Mouse (Mus musculus) midbrain, embryonic 14.5 days (tissue): Measurements from ENCODE around the gene Gm19684. TPM values are rescaled to one million over a fixed set of nuclear protein-coding genes. Genes with fewer than 3 reads are reported as not detected.
"Not testable (repeated sequence)": the region's sequence is repeated elsewhere in the genome, so short reads cannot be mapped to it uniquely, and the experiment has no call there.

ENCODE experiments used
- ATAC-seq: fragments of 200-750 bp; cut with Nextera tagmentation; 2 replicates; pipeline ENCODE4 v1.8.0; 2017; ENCODE audit warnings: moderate number of reproducible peaks, moderate library complexity; ENCODE audit not compliant: low FRiP score, low TSS enrichment
- DNase-seq: peaks from one replicate; pipeline ENCODE4 v3.0.0-alpha.2; 2015
- H3K27ac ChIP-seq: fragments of 300-500 bp; sonication (generic); replicated peaks from 2 replicates; pipeline ENCODE4 v1.5.1; 2014; ENCODE audit warnings: mild to moderate bottlenecking, low read depth, low read length, moderate library complexity
- H3K27me3 ChIP-seq: fragments of 300-500 bp; sonication (generic); 2 replicates; pipeline ENCODE4 v1.6.1; 2014; ENCODE audit warnings: low read length, control low read depth, mixed read lengths; ENCODE audit not compliant: control insufficient read depth, insufficient read depth
- H3K36me3 ChIP-seq: fragments of 300-500 bp; sonication (generic); 2 replicates; pipeline ENCODE4 v1.6.1; 2014; ENCODE audit warnings: low read length, control low read depth; ENCODE audit not compliant: control insufficient read depth, insufficient read depth
- H3K4me1 ChIP-seq: fragments of 300-500 bp; sonication (generic); 2 replicates; pipeline ENCODE4 v1.6.1; 2014; ENCODE audit warnings: mild to moderate bottlenecking, antibody characterized with exemption, low read length, control low read depth; ENCODE audit not compliant: control insufficient read depth, insufficient read depth
- H3K4me2 ChIP-seq: fragments of 300-500 bp; sonication (generic); 2 replicates; pipeline ENCODE4 v1.6.1; 2014; ENCODE audit warnings: mild to moderate bottlenecking, low read length, moderate library complexity
- H3K4me3 ChIP-seq: fragments of 300-500 bp; sonication (generic); replicated peaks from 2 replicates; pipeline ENCODE4 v1.5.1; 2014; ENCODE audit warnings: low read depth, low read length
- H3K9ac ChIP-seq: fragments of 300-500 bp; sonication (generic); replicated peaks from 2 replicates; pipeline ENCODE4 v1.6.1; 2014; ENCODE audit warnings: mild to moderate bottlenecking, low read length, moderate library complexity
- H3K9me3 ChIP-seq: fragments of 300-500 bp; sonication (generic); 2 replicates; pipeline ENCODE4 v1.6.1; 2016; ENCODE audit warnings: low read length, control low read depth, mixed read lengths; ENCODE audit not compliant: control insufficient read depth
- WGBS: fragments of 180-500 bp; shearing (Covaris S2); extraction: QIAGEN DNeasy Blood & Tissue Kit; methylation state at CpG from one replicate; pipeline ENCODE4 v1.1.7; 2014; 5-methylcytosine and 5-hydroxymethylcytosine counted together
- polyA plus RNA-seq: library from polyadenylated mRNA; unstranded; fragments of >200 nt; fragmentation: Nextera tagmentation; extraction: Ambion mirVana; gene quantifications from 2 replicates; pipeline ENCODE4 v1.2.1, GENCODE M21; 2014

The Gm19684 gene
- not detected in 2 replicates for polyA plus RNA-seq

DNA sequence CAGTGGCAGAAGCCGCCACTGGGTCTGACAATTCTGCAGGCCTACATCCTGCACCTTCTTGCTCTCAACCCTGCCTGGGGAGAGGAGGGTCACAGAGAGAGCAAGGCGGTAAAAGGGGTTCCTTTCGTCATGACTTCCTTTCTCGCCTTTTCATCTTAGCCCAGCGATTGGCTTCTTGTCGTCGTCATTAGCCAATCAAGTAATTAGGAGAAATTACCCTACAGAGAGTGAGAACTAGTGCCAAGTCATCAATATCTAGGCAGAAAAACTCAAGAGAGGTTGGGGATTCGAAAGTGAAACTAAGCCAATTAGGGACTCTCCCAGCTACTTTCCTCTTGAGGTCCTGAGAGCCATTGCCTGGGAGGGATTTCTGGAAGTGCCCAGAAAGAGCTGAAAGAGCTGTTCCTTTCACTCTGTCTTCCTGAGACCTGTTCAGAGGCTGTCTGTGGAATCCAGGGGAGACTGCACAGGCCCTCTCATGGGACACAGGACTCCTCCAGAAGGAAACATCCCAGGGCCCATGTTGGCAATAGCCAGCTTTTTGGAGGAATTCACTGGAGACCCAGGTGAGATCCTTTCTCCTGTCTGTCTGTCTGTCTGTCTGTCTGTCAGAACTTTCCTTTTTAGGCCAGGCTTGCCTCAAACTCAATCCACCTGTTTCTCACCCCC is at the start of gene Gm19684:
Gene Gm19684, plus strand, starts transcription at position 327 of the 669 bp plus-strand sequence.
- ATAC-seq, H3K4me3 ChIP-seq: not testable (repeated sequence)

DNA sequence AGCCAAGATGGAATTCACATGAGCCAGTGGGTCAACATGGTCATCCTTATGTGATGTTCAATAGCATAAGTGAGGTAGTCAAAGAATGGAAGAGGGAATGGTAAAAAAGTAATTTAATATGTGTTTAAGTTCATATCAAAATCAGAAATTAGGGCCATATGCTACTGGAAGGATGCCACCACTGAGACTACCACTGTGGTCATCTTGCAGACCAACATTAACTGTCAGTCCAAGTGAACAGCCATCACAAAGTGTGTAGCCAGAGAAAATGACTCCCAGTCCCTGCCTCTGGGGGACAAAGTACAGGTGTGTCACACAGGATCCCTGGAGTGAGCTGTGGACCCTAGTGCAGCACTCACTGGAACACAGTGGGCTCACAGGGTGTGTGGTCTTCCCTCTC is 39.6 kb upstream of the Gm19684 start:
- not testable (repeated sequence) for DNase-seq, H3K4me1 ChIP-seq, H3K9me3 ChIP-seq, H3K27me3 ChIP-seq, H3K36me3 ChIP-seq, ATAC-seq, H3K9ac ChIP-seq, H3K4me3 ChIP-seq, H3K4me2 ChIP-seq, H3K27ac ChIP-seq

More for the DNA sequence above, at the start of gene Gm19684:
- DNase-seq: peak; percentile 39
- not testable (repeated sequence) for H3K9me3 ChIP-seq, H3K27ac ChIP-seq, H3K4me1 ChIP-seq, H3K36me3 ChIP-seq, H3K9ac ChIP-seq
- 12% methylated on average over 8 of the region's 8 CpGs for WGBS
- H3K4me2 ChIP-seq: 0 out of 2 replicates have a peak within 1 kb of the TSS, but pooled peaks have one; percentile 19
- peaks cover 12% of the 10 kb centered on the region; the same call in 1 of the 2 replicates for H3K27me3 ChIP-seq

DNA sequence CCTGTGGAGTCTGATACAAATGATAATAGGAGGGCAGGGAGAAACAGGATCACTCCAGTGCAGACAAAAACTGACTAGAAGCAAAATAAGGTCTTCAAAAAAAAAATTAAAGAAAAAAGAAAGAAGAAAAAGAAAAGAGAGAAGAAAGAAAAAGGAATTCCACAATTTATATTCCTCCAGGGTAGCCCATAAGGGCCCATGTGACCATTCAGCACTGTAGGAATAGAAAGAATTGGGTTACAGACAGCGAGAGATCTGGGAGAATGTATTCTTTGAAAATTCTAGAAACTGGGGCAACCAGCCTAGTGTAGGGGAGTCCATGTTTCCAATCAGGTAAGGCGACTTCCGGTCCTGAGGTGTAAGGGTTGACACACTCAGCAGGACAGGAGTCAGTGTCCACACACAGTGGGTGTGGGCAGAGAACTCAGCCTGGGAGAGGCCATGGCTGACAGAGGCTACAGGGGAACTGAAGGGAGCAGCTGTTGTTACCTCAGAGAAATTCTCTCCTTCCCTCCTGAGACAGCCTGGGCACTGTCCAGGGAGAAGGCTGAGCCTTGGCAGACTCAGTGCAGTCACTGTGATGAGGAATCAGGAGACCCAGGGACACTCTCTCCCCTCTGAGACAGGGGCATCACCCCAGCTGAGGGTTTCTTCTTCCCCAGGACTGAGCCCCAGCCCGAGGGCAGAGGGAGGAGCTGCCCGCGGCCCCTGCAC is 38.8 kb upstream of the Gm19684 start:
- 27% methylated on average over 6 of the region's 6 CpGs for WGBS
- H3K9ac ChIP-seq, H3K4me1 ChIP-seq, H3K36me3 ChIP-seq, H3K9me3 ChIP-seq, ATAC-seq, DNase-seq, H3K27ac ChIP-seq, H3K27me3 ChIP-seq: not testable (repeated sequence)
- Histone ChIP-seq H3K4me3 (peak overlapping the region; percentile 49), H3K4me2 (peak overlapping the region; percentile 97)

DNA sequence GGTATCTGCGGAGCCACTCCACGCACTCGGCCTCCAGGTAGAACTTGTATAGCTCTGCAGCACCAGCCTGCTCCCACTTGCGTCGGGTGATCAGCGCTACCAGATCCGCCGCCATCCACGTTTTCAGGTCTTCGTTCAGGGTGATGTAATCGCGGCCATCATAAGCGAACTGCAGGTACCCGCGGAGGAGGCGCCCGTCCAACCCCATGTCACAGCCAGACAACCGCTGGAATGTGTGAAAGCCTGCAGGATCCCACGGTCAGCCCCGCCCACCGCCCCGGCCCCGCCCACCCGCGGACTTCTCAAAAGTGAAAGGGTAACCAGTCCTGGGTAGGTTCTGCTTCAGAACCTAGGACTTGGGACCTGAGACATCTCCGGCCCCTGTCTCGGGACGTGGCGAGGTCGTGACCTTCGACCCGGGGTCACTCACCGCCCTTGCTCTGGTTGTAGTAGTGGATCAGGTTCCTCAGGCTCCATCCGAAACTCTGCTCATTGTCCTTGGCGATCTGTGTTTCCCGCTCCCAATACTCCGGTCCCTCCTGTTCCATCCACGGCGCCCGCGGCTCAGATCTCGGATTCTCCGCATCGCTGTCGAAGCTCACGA is 38.1 kb upstream of the Gm19684 start:
- Histone ChIP-seq H3K4me1 (0 out of 2 replicates have a peak, but pooled peaks cover 3% of the 10 kb centered on the region), H3K9me3 (no peaks in the 10 kb centered on the region), H3K4me3 (peak overlapping the region; percentile 49), H3K27ac (no peak overlapping the region), H3K9ac (peak overlapping the region; percentile 55), H3K36me3 (no peaks in the 10 kb centered on the region), H3K4me2 (peak overlapping the region; percentile 97), H3K27me3 (peaks cover 7% of the 10 kb centered on the region; the same call in 1 of the 2 replicates)
- WGBS: 1% methylated on average over 46 of the region's 46 CpGs
- DNase-seq: peak; percentile 65
- ATAC-seq: peak; percentile 58

DNA sequence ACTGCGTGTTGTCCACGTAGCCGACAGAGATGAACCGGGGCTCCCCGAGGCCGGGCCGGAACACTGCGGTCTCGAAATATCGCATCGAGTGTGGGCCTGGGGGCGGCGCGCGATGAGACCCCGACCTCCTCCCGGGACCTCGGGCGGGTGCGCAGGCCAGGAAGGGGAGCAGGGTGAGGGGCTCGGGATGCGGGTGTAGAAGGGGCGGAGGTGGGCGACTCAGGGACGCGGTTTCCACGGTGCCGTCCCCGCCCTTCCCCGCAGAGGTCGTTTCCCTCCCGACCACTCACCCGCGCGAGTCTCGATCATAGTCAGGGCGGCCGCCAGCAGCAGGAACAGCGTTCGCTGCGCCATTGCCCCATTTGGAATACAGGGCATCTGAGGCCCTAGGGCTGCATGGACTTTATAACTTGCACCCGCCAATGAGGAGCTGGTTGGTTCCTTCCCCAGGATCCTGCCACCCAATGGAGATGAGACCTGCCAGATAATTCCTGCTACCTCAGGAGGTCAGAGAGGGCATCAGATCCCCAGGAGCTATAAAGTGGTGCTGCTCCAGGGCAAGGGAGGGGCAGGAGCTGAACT is 37.5 kb upstream of the Gm19684 start:
- ATAC-seq: 0 out of 2 replicates have a peak, but pooled peaks have one; percentile 50
- no peaks in the 10 kb centered on the region for H3K36me3 ChIP-seq
- H3K9me3 ChIP-seq: no peaks in the 10 kb centered on the region
- H3K27me3 ChIP-seq: peaks cover 7% of the 10 kb centered on the region; the same call in 1 of the 2 replicates
- H3K9ac ChIP-seq: peak overlapping the region; percentile 55
- H3K4me2 ChIP-seq: peak overlapping the region; percentile 97
- no peak overlapping the region for H3K27ac ChIP-seq
- H3K4me3 ChIP-seq: peak overlapping the region; percentile 49
- WGBS: 1% methylated on average over 41 of the region's 42 CpGs
- DNase-seq: peak; percentile 46
- H3K4me1 ChIP-seq: 0 out of 2 replicates have a peak, but pooled peaks cover 3% of the 10 kb centered on the region

DNA sequence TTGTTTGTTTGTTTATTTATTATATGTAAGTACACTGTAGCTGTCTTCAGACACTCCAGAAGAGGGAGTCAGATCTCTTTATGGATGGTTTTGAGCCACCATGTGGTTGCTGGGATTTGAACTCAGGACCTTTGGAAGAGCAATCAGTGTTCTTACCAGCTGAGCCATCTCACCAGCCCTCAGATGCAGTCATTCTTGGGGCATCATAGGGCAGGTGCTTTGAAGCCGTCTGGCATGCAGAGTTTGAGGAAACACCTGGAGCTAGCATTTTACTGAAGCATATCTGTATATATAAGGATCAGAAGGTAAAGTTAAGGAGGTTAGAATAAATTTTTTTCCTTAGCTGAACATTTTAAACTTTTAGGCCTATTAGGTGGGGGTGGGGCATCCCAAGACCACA is 35.5 kb upstream of the Gm19684 start:
- H3K4me1 ChIP-seq, DNase-seq, H3K27me3 ChIP-seq, H3K27ac ChIP-seq, H3K9me3 ChIP-seq, H3K4me2 ChIP-seq, H3K4me3 ChIP-seq, H3K36me3 ChIP-seq, H3K9ac ChIP-seq, ATAC-seq: not testable (repeated sequence)
- WGBS: 73% methylated on average over 1 of the region's 1 CpGs

DNA sequence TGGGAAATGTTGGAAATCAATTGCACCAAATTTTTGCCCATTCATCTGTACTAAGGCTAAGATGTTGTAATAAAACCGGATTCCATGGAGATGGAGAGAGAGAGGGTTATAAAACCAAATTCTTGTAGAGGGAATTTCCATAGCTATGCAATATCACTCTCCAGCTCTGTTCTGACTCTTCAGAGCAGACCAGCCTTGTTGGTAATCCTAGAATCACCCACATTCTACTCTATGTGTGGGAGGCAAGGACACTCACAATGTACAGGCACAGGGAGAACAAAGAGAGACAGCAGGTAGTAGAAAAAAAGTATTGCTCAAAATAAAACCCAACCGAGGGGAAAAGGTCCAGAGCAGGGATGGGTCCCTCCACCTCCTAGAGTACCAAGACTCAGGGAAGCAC is 29.5 kb upstream of the Gm19684 start:
- not testable (repeated sequence) for ATAC-seq, H3K36me3 ChIP-seq, H3K9me3 ChIP-seq, H3K27me3 ChIP-seq, DNase-seq, H3K9ac ChIP-seq, H3K4me2 ChIP-seq, H3K4me1 ChIP-seq, H3K4me3 ChIP-seq, H3K27ac ChIP-seq
- WGBS: no CpG with 5 or more reads among the region's 2 CpGs

DNA sequence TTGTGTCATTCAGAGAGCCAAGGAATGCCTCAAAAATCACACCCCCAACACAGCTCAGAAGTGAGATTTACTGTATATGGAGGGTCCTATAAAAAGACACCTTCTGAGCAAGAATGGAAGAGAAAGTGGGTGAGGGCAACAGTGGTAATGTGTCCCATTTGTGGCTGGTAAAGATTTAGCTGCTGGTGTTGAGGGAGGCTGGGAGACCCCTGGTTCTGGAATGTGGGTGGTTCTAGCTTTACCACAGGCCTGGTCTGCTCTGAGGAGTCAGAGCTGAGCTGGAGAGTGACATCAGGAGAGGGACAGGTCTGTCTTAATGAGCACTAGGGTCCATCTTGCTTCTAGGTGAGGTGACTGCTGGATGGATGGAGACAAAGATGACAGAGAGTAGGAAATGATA is 29.0 kb upstream of the Gm19684 start:
- not testable (repeated sequence) for ATAC-seq, H3K4me3 ChIP-seq, H3K9ac ChIP-seq, H3K27me3 ChIP-seq, H3K4me1 ChIP-seq, H3K27ac ChIP-seq, H3K36me3 ChIP-seq, H3K4me2 ChIP-seq, H3K9me3 ChIP-seq, DNase-seq
